Mouse (Mus musculus) MEL (cell line): ENCODE measurements around the gene Ccdc85c. TPM values are rescaled to one million over a fixed set of nuclear protein-coding genes. Genes with fewer than 3 reads are reported as not detected.
A peak's percentile ranks its signal among the peaks of the same experiment; 100 is the strongest.

Experiments
- DNase-seq: peaks from one replicate; pipeline ENCODE4 v3.0.0; 2011; ENCODE audit warnings: low read depth, low spot score
- H3K27ac ChIP-seq: 2 replicates; pipeline ENCODE4 v1.5.1; 2012; ENCODE audit warnings: low read depth, mild to moderate bottlenecking, control low read depth, low read length, moderate library complexity; ENCODE audit not compliant: control insufficient read depth
- H3K27me3 ChIP-seq, 2 experiments: fragments of 150-350 bp in 1 of 2; sonication (generic) in 1 of 2; 2 replicates each; pipeline ENCODE4 v1.6.1; 2012; ENCODE audit warnings: low read length in 2 of 2, mild to moderate bottlenecking in 2 of 2, improper control_type of control experiment in 1 of 2, moderate library complexity in 1 of 2; ENCODE audit not compliant: insufficient read depth in 2 of 2, control insufficient read depth in 1 of 2
- H3K36me3 ChIP-seq, 2 experiments: 2 replicates each; pipeline ENCODE4 v1.6.1; 2012 to 2014; ENCODE audit warnings: low read length in 2 of 2, improper control_type of control experiment in 1 of 2, inconsistent platforms in 1 of 2, mild to moderate bottlenecking in 1 of 2; ENCODE audit not compliant: insufficient read depth in 2 of 2, control insufficient read depth in 1 of 2
- H3K4me1 ChIP-seq, 2 experiments: fragments of 150-350 bp in 1 of 2; sonication (generic) in 1 of 2; 2 replicates each; pipeline ENCODE4 v1.6.1; 2012; ENCODE audit warnings: low read length in 2 of 2, improper control_type of control experiment in 1 of 2, mild to moderate bottlenecking in 1 of 2; ENCODE audit not compliant: insufficient read depth in 2 of 2, control insufficient read depth in 1 of 2
- H3K4me3 ChIP-seq, 2 experiments: fragments of 150-350 bp in 1 of 2; sonication (generic) in 1 of 2; 2 replicates each; pipeline ENCODE4 v1.5.1; 2012; ENCODE audit warnings: low read depth in 2 of 2, low read length in 2 of 2, mild to moderate bottlenecking in 2 of 2, moderate library complexity in 2 of 2, control low read depth in 1 of 2, improper control_type of control experiment in 1 of 2; ENCODE audit not compliant: control insufficient read depth in 1 of 2, insufficient read depth in 1 of 2
- H3K79me2 ChIP-seq: 2 replicates; pipeline ENCODE4 v1.6.1; 2012; ENCODE audit warnings: mild to moderate bottlenecking, low read length, moderate library complexity; ENCODE audit not compliant: control insufficient read depth, poor library complexity, insufficient read depth
- H3K9ac ChIP-seq: 2 replicates; pipeline ENCODE4 v1.6.1; 2012; ENCODE audit warnings: low read depth, mild to moderate bottlenecking, control low read depth, low read length, moderate library complexity; ENCODE audit not compliant: control insufficient read depth, poor library complexity, severe bottlenecking
- H3K9me3 ChIP-seq: fragments of 150-350 bp; sonication (generic); replicated peaks from 2 replicates; pipeline ENCODE4 v1.6.1; 2012; ENCODE audit warnings: mild to moderate bottlenecking, low read length, improper control_type of control experiment, moderate library complexity; ENCODE audit not compliant: insufficient read depth
- BHLHE40 ChIP-seq: IDR thresholded peaks from 2 replicates; pipeline ENCODE4 v1.6.1; 2012; ENCODE audit warnings: low read depth, mild to moderate bottlenecking, inconsistent platforms, low read length, improper control_type of control experiment, borderline replicate concordance
- CHD1 ChIP-seq: IDR thresholded peaks from 2 replicates; pipeline ENCODE4 v1.6.1; 2012; ENCODE audit warnings: low read depth, mild to moderate bottlenecking, inconsistent platforms, low read length, improper control_type of control experiment
- CTCF ChIP-seq, 3 experiments: IDR thresholded peaks in 2 of 3; conservative IDR thresholded peaks in 1 of 3; 2 replicates each; pipeline ENCODE4 v1.5.1; 2011 to 2012; ENCODE audit warnings: low read length in 3 of 3, low read depth in 2 of 3, mild to moderate bottlenecking in 2 of 3, improper control_type of control experiment in 1 of 3, inconsistent platforms in 1 of 3, mixed read lengths in 1 of 3, moderate library complexity in 1 of 3; ENCODE audit not compliant: control insufficient read depth in 1 of 3, insufficient read depth in 1 of 3, poor library complexity in 1 of 3, severe bottlenecking in 1 of 3
- ELF1 ChIP-seq: IDR thresholded peaks from 2 replicates; pipeline ENCODE4 v1.6.1; 2014; ENCODE audit warnings: low read depth, mild to moderate bottlenecking, inconsistent platforms, low read length, improper control_type of control experiment, moderate library complexity
- ETS1 ChIP-seq: IDR thresholded peaks from 2 replicates; pipeline ENCODE4 v1.6.1; 2012; ENCODE audit warnings: low read depth, mild to moderate bottlenecking, inconsistent platforms, low read length, improper control_type of control experiment, moderate library complexity
- GABPA ChIP-seq: IDR thresholded peaks from 2 replicates; pipeline ENCODE4 v1.6.1; 2012; ENCODE audit warnings: low read depth, mild to moderate bottlenecking, inconsistent platforms, low read length, improper control_type of control experiment, moderate library complexity
- GATA1 ChIP-seq: IDR thresholded peaks from 2 replicates; pipeline ENCODE4 v1.6.1; 2011; ENCODE audit warnings: low read depth, low read length, improper control_type of control experiment
- HCFC1 ChIP-seq: IDR thresholded peaks from 2 replicates; pipeline ENCODE4 v1.6.1; 2012; ENCODE audit warnings: low read depth, mild to moderate bottlenecking, inconsistent platforms, low read length, improper control_type of control experiment, moderate library complexity
- KAT2A ChIP-seq: conservative IDR thresholded peaks from 2 replicates; pipeline ENCODE4 v1.6.1; 2012; ENCODE audit warnings: low read depth, low read length, improper control_type of control experiment, inconsistent platforms
- MYC ChIP-seq: IDR thresholded peaks from 2 replicates; pipeline ENCODE4 v1.6.1; 2011; ENCODE audit warnings: low read depth, mild to moderate bottlenecking, low read length, improper control_type of control experiment, moderate library complexity
- POLR2A ChIP-seq, 2 experiments: IDR thresholded peaks; 2 replicates each; pipeline ENCODE4 v1.6.1; 2011 to 2012; ENCODE audit warnings: low read length in 2 of 2, mild to moderate bottlenecking in 2 of 2, control low read depth in 1 of 2, improper control_type of control experiment in 1 of 2, low read depth in 1 of 2, moderate library complexity in 1 of 2; ENCODE audit not compliant: control insufficient read depth in 1 of 2, insufficient read depth in 1 of 2, poor library complexity in 1 of 2
- POLR2AphosphoS2 ChIP-seq: IDR thresholded peaks from 2 replicates; pipeline ENCODE4 v1.6.1; 2011; ENCODE audit warnings: low read length, improper control_type of control experiment
- POLR2AphosphoS5 ChIP-seq: IDR thresholded peaks from 2 replicates; pipeline ENCODE4 v1.6.1; 2012; ENCODE audit warnings: low read depth, borderline replicate concordance, mild to moderate bottlenecking, inconsistent platforms, low read length, moderate library complexity, mixed read lengths
- RAD21 ChIP-seq: IDR thresholded peaks from 2 replicates; pipeline ENCODE4 v1.6.1; 2011; ENCODE audit warnings: mild to moderate bottlenecking, low read depth, low read length, improper control_type of control experiment
- RCOR1 ChIP-seq: IDR thresholded peaks from 2 replicates; pipeline ENCODE4 v1.6.1; 2012; ENCODE audit warnings: low read depth, mild to moderate bottlenecking, inconsistent platforms, low read length, improper control_type of control experiment
- SIN3A ChIP-seq: IDR thresholded peaks from 2 replicates; pipeline ENCODE4 v1.6.1; 2012; ENCODE audit warnings: low read length, improper control_type of control experiment, inconsistent platforms
- SMC3 ChIP-seq: IDR thresholded peaks from 2 replicates; pipeline ENCODE4 v1.6.1; 2011; ENCODE audit warnings: low read depth, low read length, improper control_type of control experiment
- UBTF ChIP-seq: IDR thresholded peaks from 2 replicates; pipeline ENCODE4 v1.6.1; 2012; ENCODE audit warnings: low read depth, mild to moderate bottlenecking, inconsistent platforms, low read length, improper control_type of control experiment, moderate library complexity, borderline replicate concordance; ENCODE audit not compliant: insufficient read depth
- USF1 ChIP-seq: IDR thresholded peaks from 2 replicates; pipeline ENCODE4 v1.6.1; 2014; ENCODE audit warnings: low read depth, mild to moderate bottlenecking, inconsistent platforms, low read length, improper control_type of control experiment, moderate library complexity
- ZC3H11A ChIP-seq: IDR thresholded peaks from 2 replicates; pipeline ENCODE4 v1.6.1; 2012; ENCODE audit warnings: low read depth, mild to moderate bottlenecking, inconsistent platforms, low read length, improper control_type of control experiment
- ZMIZ1 ChIP-seq: IDR thresholded peaks from 2 replicates; pipeline ENCODE4 v1.6.1; 2012; ENCODE audit warnings: low read depth, mild to moderate bottlenecking, inconsistent platforms, low read length, improper control_type of control experiment, moderate library complexity
- polyA plus RNA-seq, 2 experiments: library from polyadenylated mRNA; stranded (reverse) in 1 of 2; unstranded in 1 of 2; fragments of >175 nt in 1 of 2; fragments of >200 nt in 1 of 2; gene quantifications; 2 replicates each; pipeline versions ENCODE4 v1.2.1 to v1.2.4; 2012; ENCODE audit warnings: low replicate concordance in 2 of 2, low read depth in 1 of 2; ENCODE audit not compliant: insufficient read length in 2 of 2, insufficient read depth in 1 of 2, missing spikeins in 1 of 2
- total RNA-seq: library from RNA; depleted of rRNA; stranded (reverse); fragments of 300-350 nt; gene quantifications from 2 replicates; pipeline ENCODE4 v1.2.3, GENCODE M21; 2012

Gene Ccdc85c
- total and polyA plus RNA-seq, 3 experiments: 19.8 to 24.8 TPM; not detected in 1

GRCm38 (mm10) chr12:108210623-108211022, 64.6 kb downstream of the Ccdc85c start:
- no peak for TF ChIP-seq GABPA
- no peaks in the 10 kb centered on the region for H3K27me3 ChIP-seq
- H3K9me3 ChIP-seq: no peaks in the 10 kb centered on the region

DNA sequence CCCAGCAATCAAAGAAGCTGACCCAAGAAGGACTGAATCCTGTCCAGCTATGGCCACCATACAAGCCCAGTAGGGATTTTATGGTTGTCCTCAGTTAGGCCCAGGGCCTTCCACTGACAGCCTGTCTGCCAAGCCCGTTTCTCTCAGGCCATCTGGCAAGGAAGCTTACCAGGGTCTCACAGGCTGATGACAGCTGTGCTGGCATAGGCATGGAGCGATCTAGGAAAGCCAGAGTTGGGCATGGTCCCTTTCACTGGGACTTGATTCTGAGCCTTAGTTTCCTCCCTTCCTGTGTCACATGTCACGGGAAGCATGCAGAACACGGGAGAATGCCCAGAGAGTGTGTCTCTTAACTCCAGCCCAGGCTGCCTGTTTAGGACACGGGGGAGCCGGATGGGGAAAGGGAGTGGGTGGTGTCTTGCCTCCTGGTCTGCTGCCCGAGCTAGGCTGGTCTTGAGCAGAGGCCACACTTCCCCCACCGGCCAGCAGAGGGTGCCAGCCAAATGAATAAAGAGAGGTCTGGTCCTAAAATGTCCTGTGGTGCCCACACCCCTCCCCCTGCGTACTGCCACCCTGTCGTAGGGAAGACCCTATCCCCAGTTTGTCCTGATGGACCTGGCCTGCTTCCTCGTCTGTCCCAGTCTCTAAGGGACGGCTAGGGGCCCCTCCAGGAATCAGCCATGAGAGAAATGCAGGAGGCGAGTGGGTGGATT, 66.3 kb downstream of the Ccdc85c start:
- Histone ChIP-seq H3K79me2 (no peaks in the 10 kb centered on the region), H3K9me3 (no peaks in the 10 kb centered on the region), H3K36me3 (no peaks in the 10 kb centered on the region), H3K9ac (no peak overlapping the region), H3K27ac (no peak overlapping the region), H3K4me3 (no peak overlapping the region), H3K4me1 (no peaks in the 10 kb centered on the region), H3K27me3 (no peaks in the 10 kb centered on the region)
- DNase-seq: peak; percentile 40
- TF ChIP-seq SMC3 (peak; percentile 53), BHLHE40 (no peak), ELF1 (no peak), SIN3A (no peak), CTCF (IDR thresholded peaks at IDR 0.05 in 2 of 3, conservative IDR thresholded peaks at IDR 0.05 in 1 of 3; ENCODE audit: control insufficient read depth in 1 of 3, insufficient read depth in 1 of 3, low read depth in 2 of 3, low read length in 3 of 3, poor library complexity in 1 of 3, severe bottlenecking in 1 of 3) (peak; percentile 57 to 82 (median 65)), RAD21 (peak; percentile 60), ZC3H11A (peak; percentile 32; the same call in 1 of the 2 replicates)

More at GRCm38 (mm10) chr12:108210623-108211022, 64.6 kb downstream of the Ccdc85c start:
- Histone ChIP-seq H3K4me3 (no peak overlapping the region), H3K79me2 (no peaks in the 10 kb centered on the region), H3K9ac (no peak overlapping the region), H3K4me1 (no peaks in the 10 kb centered on the region), H3K36me3 (no peaks in the 10 kb centered on the region), H3K27ac (no peak overlapping the region)
- DNase-seq: no peak

GRCm38 (mm10) chr12:108208216-108208615, 67.0 kb downstream of the Ccdc85c start:
- no peaks in the 10 kb centered on the region for H3K79me2 ChIP-seq
- H3K9ac ChIP-seq: no peak overlapping the region
- no peaks in the 10 kb centered on the region for H3K36me3 ChIP-seq
- H3K27me3 ChIP-seq: no peaks in the 10 kb centered on the region
- H3K4me3 ChIP-seq: no peak overlapping the region
- H3K27ac ChIP-seq: no peak overlapping the region
- no peaks in the 10 kb centered on the region for H3K4me1 ChIP-seq
- DNase-seq: no peak
- H3K9me3 ChIP-seq: no peaks in the 10 kb centered on the region
- no peak for TF ChIP-seq ZMIZ1
- TF ChIP-seq RCOR1: no peak
- no peak for TF ChIP-seq MYC
- no peak for TF ChIP-seq CHD1
- no peak for TF ChIP-seq KAT2A
- no peak for TF ChIP-seq POLR2A (IDR thresholded peaks at IDR 0.05; ENCODE audit: control insufficient read depth in 1 of 2, insufficient read depth in 1 of 2, low read depth in 1 of 2, low read length in 2 of 2, poor library complexity in 1 of 2)
- no peak for TF ChIP-seq UBTF
- TF ChIP-seq USF1: no peak
- no peak for TF ChIP-seq GATA1
- no peak for TF ChIP-seq ETS1
- no peak for TF ChIP-seq POLR2AphosphoS2
- no peak for TF ChIP-seq HCFC1
- TF ChIP-seq POLR2AphosphoS5: no peak
